Mouse (Mus musculus): Measurements from ENCODE around the gene Mrps5.

Gene Mrps5

DNA sequence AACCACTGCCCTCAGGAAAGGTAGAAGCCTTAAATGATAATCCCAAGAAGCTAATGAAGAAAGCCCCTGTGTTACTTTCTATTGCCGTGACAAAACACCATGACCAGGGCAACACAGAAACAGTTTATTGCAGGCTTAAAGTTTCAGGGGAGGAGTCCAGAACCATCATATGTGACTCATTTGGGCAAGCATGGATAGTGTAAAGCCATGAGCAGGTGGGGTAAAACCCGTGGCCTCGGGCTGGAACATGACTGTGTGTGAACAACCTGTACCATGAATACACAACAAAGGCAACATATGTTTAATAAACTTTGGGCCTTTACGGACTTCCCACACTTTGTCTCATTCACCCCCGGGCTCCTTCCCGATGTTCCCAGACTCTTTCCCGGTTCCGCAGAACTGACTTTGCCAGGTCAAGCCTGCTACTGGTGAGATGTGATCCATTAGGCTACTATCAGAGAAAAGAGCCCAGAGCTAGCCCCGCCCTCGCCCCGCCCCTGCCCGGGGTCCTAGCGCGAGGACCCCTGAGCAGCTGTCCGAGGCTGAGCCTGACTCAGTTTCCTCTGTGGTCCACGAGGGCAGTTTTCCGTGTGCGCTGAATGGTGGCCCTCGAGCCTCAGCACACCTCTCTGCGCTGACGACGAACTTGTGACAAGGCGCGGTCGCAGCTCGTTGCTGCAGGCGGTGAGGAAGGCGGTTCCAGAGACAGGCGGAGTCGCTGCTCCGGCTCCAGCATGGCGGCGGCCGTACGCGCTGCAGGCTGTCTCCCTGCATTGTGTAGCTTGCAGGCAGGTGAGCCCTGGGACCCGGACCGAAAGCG, at the start of gene Mrps5, which contains the start of gene Zfp661:
Gene Mrps5, plus strand, starts transcription at position 529 of the 820 bp plus-strand sequence.
Gene Zfp661, minus strand, starts transcription at position 401 of the 820 bp plus-strand sequence.
- in situ Hi-C loops (cut with MboI; ENCODE audit: unreplicated experiment in 2 of 2): no loop called here

DNA sequence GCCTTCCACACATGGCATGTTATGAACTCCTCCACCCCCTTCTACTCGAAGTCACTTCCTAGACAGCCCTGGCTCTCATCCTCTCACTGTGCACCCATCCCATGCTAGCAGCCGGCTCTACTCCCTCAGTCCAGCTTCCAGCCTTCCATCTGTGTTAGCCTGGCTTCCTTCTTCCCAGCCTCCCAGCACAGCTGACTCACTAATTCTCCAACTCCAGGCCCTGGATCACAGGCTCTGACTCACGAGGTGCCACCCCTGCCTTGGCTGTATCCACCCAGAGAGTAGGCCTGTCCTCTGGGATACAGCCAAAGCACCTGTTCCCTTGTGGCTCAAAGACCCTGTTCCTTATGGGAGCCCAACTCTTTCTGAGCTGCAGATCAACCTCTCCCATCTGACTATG, 49.5 kb upstream of the Mrps5 start:
- in situ Hi-C loops (cut with MboI; ENCODE audit: unreplicated experiment in 2 of 2): no loop called here

DNA sequence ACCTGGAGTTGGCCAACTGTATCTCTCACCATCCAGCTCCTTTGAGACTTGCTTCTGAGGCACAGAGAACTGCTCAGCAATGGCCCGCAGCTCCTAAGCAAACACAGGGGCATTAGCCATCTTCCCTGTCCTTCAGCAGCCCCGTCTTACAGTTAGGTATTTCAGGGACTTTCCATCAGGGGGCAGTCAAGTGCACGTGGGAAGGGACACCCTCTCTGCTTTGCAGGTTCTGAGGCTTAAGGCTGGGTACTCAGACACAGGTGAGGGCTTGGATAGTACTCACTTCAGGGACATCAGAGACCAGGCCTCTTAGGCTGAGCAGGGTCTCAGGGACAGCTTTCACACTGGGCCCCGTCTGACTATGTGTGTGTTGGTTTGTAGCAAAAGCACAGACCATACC, 47.5 kb upstream of the Mrps5 start:
- in situ Hi-C loops (cut with MboI; ENCODE audit: unreplicated experiment in 2 of 2): no loop called here

DNA sequence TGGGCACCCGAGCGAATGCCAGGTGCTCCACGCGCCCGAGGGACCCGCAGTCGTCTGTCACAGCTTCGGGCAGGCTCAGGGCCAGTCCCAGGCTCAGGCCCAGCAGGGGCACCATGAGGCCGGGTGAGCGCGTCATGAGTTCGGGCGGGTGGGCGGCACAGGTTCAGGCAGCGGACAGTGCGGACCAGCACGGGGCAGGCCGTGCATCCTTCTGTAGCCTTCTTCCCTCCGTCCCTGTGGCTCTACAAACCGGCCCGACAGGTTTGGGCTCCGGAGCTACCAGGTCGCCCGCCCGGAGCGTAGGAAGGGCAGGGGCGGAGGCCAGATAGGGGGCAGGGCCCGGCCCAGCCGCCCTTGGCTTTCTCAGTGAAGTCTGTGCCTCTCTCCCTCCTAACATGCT, 45.8 kb upstream of the Mrps5 start, which contains the start of gene Prom2:
Gene Prom2, minus strand, starts transcription at position 283 of the 400 bp plus-strand sequence.
- in situ Hi-C loops (cut with MboI; ENCODE audit: unreplicated experiment in 2 of 2): loop anchor here in 1 of 2 experiments (10.0 kb wide), 1 partner anchor 176 kb away; the partner anchor contains the start of gene Adra2b

DNA sequence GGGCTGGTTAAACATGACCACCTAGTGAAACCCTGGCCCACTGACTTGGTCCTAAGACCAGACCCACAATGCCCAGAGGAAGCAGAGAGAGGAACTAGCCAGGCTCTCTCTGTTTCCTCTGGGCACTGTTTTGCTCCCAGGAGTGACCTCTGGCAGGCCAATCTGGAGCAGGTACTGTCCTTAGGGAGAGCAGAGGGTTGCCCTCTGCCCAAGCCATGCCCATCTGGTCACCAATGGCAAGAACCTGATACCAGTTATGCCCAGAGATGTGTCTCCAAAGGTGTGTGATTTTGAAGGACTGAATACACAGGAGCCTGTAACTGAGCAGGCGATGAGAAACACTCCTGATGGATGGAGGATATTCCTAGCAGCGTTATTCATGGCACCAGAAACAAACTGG, 45.3 kb upstream of the Mrps5 start:
- in situ Hi-C loops (cut with MboI; ENCODE audit: unreplicated experiment in 2 of 2): loop anchor here in 1 of 2 experiments (10.0 kb wide), 1 partner anchor 177 kb away; the partner anchor contains the start of gene Adra2b

DNA sequence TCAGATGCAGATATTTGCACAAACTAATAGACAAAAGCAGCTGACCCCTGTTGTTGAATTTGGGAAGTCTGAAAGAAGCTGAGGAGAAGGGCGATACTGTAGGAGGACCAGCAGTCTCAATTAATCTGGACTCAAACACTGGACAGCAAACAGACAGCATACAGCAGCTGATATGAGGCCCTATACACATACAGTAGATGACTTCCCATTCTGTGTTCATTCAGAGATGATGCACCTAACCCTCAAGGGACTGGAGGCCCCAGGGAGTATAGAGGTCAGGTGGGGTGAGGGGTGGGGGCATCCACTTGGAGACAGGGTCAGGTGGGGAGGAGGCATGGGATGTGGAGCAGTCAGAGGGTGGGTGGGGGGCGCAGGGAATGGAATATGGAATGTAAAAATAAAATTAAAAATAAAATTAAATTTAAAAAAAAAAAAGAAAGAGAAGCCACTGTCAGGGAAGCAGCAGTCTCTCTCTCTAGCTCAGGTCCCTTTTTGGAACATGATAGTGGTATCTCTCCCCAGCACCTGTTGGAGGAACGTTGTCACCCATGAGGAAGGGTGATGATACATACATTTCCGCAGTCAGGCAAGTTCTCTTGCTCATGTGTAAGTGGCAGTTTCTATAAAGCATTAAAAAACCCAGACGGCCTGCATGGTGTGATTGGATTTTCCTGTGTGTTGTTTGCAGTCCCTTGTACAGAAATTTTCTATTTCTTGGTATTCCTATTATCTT, 38.5 kb upstream of the Mrps5 start:
- in situ Hi-C loops (cut with MboI; ENCODE audit: unreplicated experiment in 2 of 2): loop anchor here in 1 of 2 experiments (10.0 kb wide), 1 partner anchor 184 kb away; the partner anchor contains the start of gene Adra2b

DNA sequence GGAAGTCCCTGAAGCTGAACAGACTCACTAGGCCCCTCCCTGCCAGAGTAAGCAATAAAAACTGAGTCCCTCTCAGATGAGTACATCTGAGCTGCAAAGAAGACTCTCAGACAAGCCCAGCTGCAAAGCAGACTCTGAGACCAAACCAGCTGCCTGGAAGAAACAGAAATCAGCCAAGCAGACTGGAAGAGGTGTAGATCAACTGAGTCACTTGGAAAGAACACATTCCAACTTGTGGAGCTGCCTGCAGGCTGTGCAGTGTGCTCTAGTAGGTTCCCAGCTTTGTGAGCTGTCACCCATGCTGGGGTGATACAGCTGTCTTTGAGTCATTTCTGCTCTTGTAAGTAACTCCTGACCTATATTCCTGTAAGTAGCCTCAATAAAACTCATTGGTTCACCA, 37.3 kb upstream of the Mrps5 start:
- in situ Hi-C loops (cut with MboI; ENCODE audit: unreplicated experiment in 2 of 2): loop anchor here in 1 of 2 experiments (10.0 kb wide), 1 partner anchor 185 kb away; the partner anchor contains the start of gene Adra2b

DNA sequence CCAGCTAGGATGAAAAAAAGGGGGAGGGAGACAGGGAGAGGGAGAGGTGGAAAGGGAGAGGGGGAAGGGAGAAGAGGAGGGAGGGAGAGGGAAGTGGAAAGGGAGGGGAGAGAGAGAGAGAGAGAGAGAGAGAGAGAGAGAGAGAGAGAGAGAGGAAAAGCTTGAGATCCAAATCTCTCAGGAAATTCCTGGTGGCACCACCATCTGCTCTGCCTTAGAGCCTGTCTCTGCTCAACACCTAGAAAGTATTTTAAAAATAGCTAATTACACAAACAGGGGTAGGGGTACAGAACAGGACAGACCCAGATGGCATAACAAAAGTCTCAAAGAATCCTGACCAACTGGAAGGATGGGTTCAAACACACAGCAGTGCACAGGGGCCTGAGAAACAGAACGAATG, 36.6 kb upstream of the Mrps5 start:
- in situ Hi-C loops (cut with MboI; ENCODE audit: unreplicated experiment in 2 of 2): no loop called here

DNA sequence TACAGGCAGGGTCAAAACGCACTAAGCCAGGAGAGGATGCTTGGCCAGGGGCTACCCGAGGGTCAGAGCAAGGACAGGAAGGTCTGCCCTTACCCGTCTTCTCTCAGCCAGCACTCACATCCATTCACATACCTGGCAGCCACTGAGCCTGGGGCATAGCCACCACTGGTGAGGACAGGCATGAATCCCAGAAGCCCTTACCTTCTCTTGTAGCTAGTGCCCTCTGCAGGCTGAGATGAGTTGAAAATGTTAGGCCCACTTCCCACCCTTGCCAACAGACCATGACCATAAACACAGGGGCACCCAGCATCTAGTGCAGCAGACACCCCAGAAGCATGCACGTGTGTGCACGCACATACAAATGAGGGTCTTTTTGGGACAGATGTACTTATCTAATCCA, 35.9 kb upstream of the Mrps5 start:
- in situ Hi-C loops (cut with MboI; ENCODE audit: unreplicated experiment in 2 of 2): no loop called here

DNA sequence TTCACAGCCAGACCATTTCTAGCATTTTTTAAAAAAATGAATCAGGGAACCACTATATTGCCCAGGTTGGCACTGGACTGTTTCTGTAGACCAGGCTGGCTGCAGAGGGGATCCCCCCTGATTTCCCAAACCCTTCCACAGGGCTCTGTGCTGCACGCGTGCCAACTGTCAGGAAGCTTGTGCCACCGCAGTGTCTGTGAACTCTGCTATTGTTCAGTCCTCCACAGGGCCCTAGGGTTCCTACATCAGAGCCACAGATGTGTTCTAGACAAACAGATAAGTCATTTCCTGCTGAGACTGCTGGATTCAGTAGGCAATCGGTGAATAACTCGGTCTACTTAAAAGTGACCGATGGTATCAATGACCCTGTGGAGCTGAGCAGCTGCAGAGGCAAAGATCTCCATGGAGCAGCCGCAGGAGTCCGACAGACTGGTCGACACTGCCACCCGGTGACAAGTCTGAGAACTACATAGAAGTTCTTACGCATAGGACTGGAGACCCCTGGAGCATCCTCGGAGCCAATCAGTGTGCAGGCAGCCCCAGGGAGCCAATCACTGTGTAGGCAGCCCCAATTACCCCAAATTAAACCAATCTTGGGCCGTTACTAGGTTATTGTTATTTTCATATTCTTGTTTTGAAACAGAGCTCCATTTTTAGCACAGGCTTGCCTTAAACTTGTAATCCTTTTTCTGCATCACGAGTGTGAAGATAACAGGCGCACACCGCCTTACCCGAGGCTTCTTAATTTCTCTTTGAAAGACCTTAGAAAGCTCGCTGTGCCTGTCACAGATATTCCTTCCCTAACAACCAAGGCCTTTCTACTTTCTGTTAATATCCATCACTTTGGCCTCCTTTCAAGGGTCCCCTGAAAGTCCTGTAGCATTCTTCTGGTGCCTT, 27.7 kb upstream of the Mrps5 start:
- in situ Hi-C loops (cut with MboI; ENCODE audit: unreplicated experiment in 2 of 2): loop anchor here (5.0 kb wide), 2 partner anchors 47 to 52 kb away; no protein-coding TSS in a partner anchor

DNA sequence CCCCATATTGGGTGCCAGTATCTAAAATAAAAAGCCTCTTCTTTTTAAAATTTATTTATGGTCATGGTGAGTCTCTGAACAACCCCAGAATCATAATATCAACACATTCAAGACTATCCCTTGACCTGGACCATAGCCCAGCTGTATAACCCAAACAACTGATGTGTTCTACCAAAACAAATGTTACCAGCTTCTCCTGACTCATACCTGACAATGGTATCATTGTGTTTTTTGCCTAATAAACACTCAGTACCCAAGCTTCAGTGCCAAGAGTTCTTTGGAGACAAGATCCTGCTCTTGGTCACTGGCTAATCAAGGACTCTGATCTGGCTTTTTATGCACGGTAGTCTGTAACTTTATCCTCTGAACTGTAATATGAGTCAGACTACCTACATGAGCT, 13.7 kb upstream of the Mrps5 start:
- in situ Hi-C loops (cut with MboI; ENCODE audit: unreplicated experiment in 2 of 2): no loop called here

DNA sequence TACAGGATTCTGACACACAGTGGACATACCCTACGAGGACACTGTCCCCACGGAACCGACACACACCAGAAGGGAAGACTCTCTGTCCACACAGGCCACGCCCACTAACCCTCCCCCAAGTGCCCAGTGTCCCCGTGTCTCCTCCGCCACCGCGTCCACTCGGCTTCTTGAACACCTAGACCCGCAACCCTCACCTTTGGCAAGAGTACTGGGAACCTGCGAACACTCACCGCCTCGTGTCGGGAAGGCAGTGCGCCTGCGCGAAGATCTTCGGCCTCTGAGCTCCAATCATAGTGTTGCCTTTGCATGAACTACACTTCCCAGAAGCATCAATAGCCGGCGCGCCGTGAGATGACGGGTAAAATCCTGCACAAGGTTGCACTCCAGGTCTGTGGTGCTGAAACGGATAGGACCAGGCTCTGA, 2.6 kb upstream of the Mrps5 start:
- in situ Hi-C loops (cut with MboI; ENCODE audit: unreplicated experiment in 2 of 2): no loop called here

DNA sequence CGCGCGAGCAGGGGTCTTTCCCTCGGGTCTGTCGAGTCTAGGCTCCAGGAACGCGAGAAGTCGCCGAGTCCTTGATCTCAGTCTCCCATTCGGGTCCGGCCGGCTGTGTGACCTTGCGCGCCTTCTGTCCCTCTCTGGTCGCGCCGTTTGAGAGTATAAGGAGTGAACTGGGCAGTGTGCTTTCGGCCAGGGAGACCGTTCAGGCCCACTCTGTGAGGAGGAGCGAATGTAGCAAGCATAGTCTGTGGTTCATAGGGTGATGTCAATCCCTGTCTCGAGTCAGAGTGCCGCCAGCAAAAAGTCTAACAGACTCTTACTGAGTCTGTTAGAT, 457 bp downstream of the Mrps5 start:
- in situ Hi-C loops (cut with MboI; ENCODE audit: unreplicated experiment in 2 of 2): no loop called here

DNA sequence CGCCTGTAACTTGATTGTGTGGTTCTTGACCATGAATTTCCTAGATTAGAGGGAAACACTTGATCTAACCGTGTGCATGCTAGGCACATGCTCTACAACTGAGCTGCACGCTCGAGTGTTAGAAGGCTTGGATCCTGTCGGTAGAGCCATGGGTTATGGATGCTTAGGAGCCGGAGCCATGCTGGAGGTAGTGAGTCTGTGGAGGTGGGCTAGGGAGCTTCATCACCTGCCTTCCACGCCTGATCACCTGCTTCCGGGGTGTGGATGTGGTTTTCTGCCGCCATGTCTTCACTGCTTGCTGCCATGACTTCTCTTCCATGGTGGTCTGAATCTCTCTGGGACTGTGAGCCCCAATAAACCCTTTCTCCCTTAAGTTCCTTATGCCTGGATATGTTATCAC, 1.9 kb downstream of the Mrps5 start:
- in situ Hi-C loops (cut with MboI; ENCODE audit: unreplicated experiment in 2 of 2): no loop called here

DNA sequence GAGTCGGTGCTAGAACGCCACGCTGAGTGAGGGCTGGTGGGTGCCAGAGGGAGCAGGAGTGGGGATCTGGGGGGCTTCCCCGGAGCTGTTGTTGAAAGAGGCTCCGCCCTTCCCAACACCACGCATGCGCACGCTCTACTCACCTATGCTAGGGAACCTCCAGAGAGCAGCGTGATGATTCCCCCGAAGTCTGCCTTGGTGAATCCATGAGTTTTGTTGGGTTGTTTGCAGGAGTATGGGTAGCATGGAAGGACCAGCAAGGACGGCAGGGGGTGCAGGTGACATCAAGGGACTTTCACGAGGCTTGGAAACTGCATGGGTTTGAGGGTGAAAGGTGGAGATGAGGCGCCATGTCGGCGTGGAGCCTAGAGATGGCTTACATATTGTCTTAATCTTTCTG, 3.2 kb downstream of the Mrps5 start:
- in situ Hi-C loops (cut with MboI; ENCODE audit: unreplicated experiment in 2 of 2): loop anchor here in 1 of 2 experiments (10.0 kb wide), 1 partner anchor 1105 kb away; the partner anchor contains the start of gene Mertk

DNA sequence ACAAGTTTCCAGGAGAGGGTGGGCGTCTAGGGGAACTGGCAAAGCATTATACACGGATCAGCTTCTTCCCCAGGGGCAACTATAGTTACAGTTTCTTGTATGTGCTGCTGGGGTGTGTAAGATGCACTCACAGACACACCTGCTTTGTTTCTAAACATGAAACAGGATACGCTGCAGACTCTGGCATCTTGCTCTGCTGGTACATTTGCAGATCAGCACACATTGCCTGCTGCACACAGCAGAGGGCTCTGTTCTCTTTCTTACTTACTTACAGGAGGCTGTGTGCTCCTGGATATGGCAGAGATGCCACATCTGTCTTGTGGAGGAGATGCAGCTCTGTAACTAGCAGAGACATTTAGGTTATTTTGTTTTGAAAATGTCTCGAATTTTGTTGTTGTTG, 3.8 kb downstream of the Mrps5 start:
- in situ Hi-C loops (cut with MboI; ENCODE audit: unreplicated experiment in 2 of 2): loop anchor here in 1 of 2 experiments (10.0 kb wide), 1 partner anchor 1104 kb away; the partner anchor contains the start of gene Mertk

DNA sequence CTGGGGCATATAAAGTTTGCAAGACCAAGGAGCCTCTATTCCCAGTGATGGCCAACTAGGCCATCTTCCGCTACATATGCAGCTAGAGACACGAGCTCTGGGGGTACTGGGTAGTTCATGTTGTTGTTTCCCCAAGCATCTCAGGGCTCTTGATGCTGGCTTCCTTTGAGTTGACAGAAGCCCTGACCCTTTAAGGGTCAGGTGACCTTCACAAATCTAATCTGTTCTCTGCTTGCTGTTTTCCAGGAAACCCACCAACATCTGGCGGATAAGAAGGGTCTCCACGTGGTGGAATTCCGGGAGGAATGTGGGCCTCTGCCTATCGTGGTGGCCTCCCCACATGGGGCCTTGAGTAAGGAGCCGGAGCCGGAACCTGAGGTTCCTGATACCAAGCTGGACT, 16.4 kb downstream of the Mrps5 start:
- in situ Hi-C loops (cut with MboI; ENCODE audit: unreplicated experiment in 2 of 2): loop anchor here in 1 of 2 experiments (10.0 to 25.0 kb wide), 2 partner anchors 259 to 971 kb away; no protein-coding TSS in a partner anchor

DNA sequence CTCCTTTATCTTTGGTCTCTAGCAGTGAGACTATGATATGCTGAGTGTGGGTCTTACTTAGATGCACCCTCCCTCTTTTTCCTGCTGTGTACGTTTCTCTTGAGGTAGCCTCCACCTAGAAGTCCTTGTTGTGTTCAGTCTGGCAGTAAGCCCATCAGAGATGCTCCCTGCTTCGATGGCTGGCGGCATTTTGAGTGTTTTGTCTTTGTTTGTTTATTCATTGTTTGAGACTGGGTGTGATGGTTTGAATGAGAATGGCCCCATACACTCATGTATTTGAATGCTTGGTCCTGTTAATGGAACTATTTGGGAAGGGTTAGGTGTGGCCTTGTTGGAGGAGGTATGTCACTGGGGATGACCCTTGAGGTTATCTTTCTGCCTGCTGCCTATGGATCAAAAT, 18.2 kb downstream of the Mrps5 start:
- in situ Hi-C loops (cut with MboI; ENCODE audit: unreplicated experiment in 2 of 2): loop anchor here in 1 of 2 experiments (10.0 to 25.0 kb wide), 2 partner anchors 257 to 970 kb away; no protein-coding TSS in a partner anchor

DNA sequence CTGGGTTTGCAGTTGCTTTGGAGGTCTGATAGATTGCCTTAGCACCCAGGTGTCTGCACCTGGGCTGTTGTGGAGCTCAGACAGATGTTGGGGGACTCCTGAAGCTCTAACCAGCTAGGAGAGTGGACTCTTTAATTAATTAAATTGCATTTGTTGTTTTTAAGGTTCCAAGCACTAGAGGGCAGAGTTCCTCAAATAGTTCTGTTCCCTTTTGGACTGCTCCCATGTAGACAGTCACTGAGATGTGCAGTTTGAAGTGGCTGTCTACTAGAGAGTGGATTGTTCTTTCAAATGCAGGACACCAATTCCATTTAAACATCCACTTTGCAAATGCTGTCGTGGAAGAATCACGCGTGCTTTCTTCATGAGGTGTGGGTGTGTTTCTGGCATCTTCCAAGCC, 21.2 kb downstream of the Mrps5 start:
- in situ Hi-C loops (cut with MboI; ENCODE audit: unreplicated experiment in 2 of 2): loop anchor here in 1 of 2 experiments (10.0 to 25.0 kb wide), 2 partner anchors 254 to 967 kb away; no protein-coding TSS in a partner anchor

DNA sequence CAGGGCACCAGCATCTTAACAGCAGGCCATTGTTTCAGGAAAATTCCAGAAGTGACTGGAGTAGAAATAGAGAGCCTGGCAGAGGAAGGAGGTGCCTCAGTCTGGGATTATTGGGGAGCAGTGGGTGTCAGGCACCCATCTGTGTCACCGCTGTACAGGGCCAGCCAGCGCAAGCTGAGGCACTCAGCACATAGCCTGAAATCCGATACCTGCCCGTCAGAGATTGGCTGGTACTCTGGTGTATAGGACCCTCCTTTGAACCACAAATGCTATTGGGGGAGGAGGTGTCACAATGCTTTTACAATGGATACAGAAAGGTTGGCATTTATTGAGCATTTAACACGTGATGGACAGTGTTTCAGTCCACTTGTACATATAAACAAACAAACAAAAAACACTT, 22.0 kb downstream of the Mrps5 start:
- in situ Hi-C loops (cut with MboI; ENCODE audit: unreplicated experiment in 2 of 2): loop anchor here in 1 of 2 experiments (10.0 to 25.0 kb wide), 2 partner anchors 253 to 966 kb away; no protein-coding TSS in a partner anchor

Measured in v-Abl transformed pro-B cells (cell line).